Mouse (Mus musculus) gastrocnemius, postnatal 25 days (tissue): ENCODE measurements around the gene Ppy. TPM values are rescaled to one million over a fixed set of nuclear protein-coding genes. Genes with fewer than 3 reads are reported as not detected.

Experiments used
- DNase-seq: peaks from one replicate; pipeline ENCODE4 v3.0.0; 2022
- long read RNA-seq, 2 experiments: library from polyadenylated mRNA; stranded (forward); transcript quantifications; one replicate each; pipeline ENCODE4 v2.0.0; 2021
- total RNA-seq, 2 experiments: library from RNA; stranded (reverse); gene quantifications; 1 replicate in 1 of 2; 2 replicates in 1 of 2; pipeline ENCODE4 v1.2.3; 2021

Ppy gene
- not detected for total RNA-seq
- long read RNA-seq, experiment 1 = 0 reads
- long read RNA-seq, experiment 2 = 0 reads

GRCm38 (mm10) chr11:102101219-102101618 lies at the start of gene Ppy:
Ppy (minus strand) TSS chr11:102101319.
- DNase-seq = no peak

GRCm38 (mm10) chr11:102147213-102147989 lies 46.3 kb upstream of the Ppy start:
- no peak for DNase-seq

GRCm38 (mm10) chr11:102146531-102146930 lies 45.4 kb upstream of the Ppy start:
- no peak for DNase-seq

DNA sequence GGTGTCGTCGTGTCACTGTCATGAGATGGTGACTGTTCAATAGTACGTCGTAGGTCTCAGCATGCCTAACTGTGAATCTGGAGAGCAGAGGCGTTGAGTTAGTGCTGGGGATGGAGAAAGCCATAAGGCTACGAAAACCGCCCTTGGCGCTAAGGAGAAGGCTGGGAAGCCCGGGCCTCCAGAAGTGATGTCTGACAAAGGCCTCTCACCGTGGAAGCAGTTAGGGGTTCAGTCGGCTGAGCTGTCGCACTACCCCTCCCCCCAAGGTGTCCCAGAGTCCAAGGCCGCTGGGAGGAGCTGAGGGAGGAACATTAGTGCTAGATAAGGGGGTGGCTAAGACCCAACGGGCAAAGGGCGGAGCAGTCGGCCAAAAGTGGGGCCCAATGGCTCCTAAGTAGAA lies 44.9 kb upstream of the Ppy start:
- no peak for DNase-seq

DNA sequence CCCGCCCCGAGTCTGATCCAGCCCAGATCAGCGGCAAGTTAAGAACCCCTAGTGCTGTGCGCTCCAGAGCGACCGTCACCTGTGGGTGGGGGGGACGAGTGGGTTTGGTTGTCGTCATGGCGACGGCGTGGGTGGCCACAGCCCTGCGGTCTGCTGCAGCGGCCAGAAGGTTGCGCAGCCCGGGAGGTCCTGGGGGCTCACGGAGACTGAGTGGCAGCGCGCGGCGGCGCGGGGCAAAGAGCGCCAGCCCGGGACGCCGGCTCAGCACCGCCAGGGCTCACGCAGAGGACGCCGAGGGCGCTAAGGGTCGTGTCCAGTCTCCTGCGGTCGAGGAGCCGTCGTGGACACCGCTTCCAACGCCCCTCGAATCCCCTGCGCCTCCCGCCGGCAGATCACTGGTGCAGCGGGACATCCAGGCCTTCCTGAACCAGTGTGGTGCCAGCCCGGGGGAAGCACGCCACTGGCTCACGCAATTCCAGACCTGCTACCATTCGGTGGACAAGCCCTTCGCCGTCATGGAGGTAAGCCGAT lies 44.4 kb upstream of the Ppy start, which contains the start of gene Nags:
Gene Nags, plus strand, starts transcription at position 43 of the 531 bp plus-strand sequence.
- no peak for DNase-seq

DNA sequence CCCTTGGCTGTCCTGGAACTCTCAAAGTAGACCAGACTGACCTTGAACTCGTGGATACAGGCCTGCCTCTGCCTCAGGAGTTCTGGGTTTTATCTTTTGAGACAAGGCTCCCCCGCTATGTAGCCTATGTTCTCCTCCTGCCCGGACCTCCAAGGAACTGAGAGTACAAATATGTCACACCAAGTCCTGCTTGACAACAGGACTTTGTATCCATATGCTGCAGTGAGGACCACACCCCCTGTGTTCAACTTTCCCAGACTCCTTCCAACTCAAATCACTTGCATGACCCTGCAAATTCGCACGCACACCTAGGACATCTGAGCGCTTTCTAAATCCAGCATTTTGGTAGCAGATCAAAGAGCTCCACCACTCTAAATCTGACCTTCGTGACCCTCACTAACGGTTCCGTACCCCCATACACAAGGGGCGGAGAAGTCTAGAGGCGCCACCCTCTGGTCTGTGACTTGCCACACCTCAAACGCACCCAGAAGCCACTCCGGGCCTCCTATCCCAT lies 43.9 kb upstream of the Ppy start:
- no peak for DNase-seq

- DNase-seq = no peak
These were observed 41.2 kb upstream of the Ppy start for GRCm38 (mm10) chr11:102142355-102142754.

- DNase-seq = no peak
These were observed 39.4 kb upstream of the Ppy start for GRCm38 (mm10) chr11:102140508-102140907.

GRCm38 (mm10) chr11:102138447-102138740 lies 37.3 kb upstream of the Ppy start:
- peak; percentile 29 for DNase-seq

DNA sequence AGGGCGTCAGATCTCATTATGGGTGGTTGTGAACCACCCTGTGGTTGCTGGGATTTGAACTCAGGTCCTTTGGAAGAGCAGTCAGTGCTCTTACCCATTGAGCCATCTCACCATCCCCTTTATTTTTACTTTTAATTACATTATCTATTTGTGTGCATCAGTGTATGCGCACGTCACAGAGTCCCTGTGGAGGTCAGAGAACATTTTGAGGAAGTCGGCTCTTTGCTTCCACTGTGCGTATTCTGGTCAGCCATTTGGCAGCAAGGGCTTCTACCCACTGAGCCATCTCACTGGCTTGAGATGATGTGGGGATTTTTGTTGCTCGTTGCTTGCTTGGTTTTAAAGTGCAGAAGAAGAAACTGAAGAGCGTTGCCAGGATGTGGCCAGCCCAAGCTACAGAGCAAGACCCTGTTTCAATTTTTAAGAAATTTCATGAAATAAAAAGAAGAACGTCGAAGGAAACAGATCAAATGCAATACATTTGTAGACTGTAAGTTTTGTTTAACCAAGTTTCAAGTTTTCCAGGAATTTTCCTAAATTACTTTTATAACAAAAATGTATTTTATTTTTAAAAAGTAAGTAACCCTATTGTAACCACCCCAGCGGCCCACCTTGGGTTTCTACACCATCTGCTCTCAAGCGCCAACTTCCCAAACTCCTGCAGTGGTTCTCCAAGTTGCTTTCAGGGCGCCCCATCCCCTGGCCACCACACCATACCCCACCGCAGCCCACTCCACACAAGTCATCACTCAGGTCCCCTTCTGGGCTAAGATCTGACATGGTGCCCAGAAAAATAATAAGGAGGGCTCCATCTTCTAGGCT lies 36.7 kb upstream of the Ppy start:
- DNase-seq = no peak

GRCm38 (mm10) chr11:102134516-102134915 lies 33.4 kb upstream of the Ppy start:
- DNase-seq = no peak

GRCm38 (mm10) chr11:102117386-102117785 lies 16.3 kb upstream of the Ppy start:
- DNase-seq = no peak

GRCm38 (mm10) chr11:102116241-102116640 lies 15.1 kb upstream of the Ppy start:
- DNase-seq = no peak

- no peak for DNase-seq
These were observed 10.5 kb upstream of the Ppy start for GRCm38 (mm10) chr11:102111576-102111975.

- DNase-seq = no peak
These were observed 6.6 kb upstream of the Ppy start, which contains the start of gene Pyy for GRCm38 (mm10) chr11:102107732-102108131. Pyy (minus strand) TSS chr11:102107832.

DNA sequence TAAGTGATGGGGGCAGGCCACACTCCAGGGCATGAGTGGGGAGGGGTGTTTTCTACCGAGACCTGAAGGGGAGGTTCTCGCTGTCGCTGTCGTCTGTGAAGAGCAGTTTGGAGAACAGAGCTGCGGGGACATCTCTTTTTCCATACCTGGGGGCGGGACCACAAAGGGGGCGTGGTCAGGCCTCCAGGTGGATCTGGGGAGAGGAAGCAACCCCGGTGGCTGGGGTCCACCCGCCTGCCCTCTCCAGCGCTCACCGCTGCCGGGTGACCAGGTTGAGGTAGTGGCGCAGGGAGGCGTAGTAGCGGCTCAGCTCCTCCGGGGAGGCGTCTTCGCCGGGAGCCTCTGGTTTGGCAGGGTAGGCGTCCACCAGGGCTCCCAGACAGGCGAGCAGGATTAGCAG lies 5.8 kb upstream of the Ppy start:
- DNase-seq = no peak

DNA sequence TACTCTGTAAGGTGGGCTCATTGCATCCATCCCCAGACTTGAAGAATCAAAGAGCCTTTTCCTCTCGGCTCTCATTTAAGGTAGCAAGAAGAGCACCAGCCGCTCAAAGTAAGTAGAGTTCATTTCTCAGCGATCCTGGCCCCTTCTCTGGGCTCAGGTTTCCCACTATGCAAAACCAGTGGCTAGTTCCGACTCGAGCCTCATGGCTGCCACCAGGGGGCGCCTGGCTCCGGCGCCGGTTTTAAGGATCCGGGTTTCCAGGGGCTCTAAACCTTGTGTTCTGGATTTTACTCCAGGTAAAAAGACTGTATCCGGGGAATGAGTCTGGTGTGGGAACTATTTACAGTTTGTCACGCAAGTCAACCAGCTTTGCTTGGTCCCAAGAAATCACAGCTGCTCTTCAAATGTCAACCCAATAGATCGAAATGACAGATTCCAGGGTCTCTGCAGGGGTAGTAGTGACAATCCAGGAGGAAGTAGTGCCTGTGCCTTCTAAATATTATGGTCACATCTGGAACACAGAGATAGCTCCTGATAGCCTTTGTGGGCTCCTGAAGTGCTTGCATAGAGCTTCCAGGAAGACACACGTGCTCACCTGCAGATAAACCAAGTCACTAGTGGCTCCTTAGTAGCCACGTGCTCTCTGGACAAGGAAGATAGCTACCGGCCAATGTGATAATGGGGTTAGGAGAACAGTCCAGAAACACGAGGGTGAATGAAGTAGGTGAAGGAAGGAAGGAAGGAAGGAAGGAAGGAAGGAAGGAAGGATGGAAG lies 1.6 kb upstream of the Ppy start:
- peak; percentile 20 for DNase-seq

DNA sequence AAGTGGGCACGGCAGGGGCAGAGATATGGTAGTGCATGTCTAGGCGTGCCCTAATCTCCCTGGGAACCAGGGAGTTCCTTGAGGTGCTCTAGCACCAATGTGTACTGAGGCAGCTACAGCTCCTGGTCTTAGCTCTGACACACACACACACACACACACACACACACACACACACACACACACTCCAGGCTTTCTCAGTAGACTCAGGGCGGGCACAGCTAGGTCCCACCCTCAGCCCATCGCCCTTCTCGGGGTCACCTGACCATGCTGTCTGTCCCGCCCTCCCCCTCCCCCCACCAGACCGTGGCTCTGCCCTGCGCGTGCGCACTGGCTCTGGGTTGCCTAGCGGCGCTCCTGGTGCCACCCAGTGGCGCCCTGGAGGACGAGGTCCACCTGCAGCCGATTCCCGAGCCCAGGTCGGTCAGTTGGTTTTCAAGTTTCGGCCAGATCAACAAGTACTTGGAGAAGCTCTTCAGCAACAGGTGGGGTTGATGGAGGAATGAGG lies 4.2 kb downstream of the Ppy start:
- DNase-seq = peak; percentile 48

DNA sequence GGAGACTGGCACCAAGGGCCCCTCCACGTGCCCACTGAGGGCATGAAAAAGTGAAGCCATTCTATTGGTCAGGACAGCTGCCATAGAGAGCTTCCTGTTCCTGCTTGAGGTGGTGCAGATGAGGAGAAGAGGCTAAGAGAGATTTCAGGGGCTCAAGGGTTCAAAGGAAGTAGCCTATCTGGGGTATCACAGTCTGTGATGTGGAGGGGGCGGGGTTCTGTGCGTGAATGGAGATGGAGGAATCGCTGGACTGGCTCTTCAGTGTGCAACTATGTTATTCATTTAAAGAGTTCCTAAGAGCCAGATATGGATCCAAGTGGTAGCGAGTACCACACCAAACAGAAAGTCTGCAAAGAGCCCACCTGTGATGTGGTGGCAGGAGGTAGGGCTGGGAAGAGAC lies 4.7 kb downstream of the Ppy start:
- DNase-seq = no peak

- no peak for DNase-seq
These were observed 5.4 kb downstream of the Ppy start for GRCm38 (mm10) chr11:102095676-102096075.

DNA sequence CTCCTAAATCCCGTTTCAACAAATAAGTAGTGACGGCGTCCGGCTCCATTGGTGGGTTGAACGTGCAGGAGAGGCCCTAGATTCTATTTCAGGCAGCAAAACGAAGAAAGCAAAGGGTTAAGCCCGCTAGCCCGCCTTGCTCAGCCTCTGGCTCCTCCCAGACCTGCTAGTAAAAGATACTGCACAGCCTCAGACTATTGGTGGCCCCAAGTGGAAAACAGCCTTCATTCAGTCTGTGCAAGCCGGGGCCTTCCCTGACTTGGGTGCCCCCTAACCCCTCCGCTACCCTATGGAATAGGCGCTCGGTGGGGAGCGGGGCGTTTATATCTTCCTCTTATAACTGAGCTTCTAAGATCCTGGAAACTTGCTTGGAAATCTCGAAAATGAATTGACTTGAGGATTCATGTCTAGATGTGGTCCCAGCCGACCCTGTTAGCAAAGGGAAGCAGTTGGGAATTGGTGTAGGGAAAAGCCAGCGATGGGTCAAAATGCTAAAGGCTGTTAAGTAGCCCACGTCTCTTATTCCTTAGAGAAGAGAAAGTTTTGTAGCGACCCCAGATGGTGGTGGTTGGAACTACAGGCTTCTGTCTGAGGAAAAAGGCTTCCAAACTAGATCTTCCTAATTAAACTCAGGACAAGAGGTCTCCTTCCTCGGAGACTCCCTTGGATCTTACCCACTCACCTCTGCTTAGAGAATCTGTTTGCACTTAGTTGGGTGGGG lies 11.9 kb downstream of the Ppy start:
- DNase-seq = no peak
